Mouse (Mus musculus): ENCODE measurements around the gene Smok3b.

DNA sequence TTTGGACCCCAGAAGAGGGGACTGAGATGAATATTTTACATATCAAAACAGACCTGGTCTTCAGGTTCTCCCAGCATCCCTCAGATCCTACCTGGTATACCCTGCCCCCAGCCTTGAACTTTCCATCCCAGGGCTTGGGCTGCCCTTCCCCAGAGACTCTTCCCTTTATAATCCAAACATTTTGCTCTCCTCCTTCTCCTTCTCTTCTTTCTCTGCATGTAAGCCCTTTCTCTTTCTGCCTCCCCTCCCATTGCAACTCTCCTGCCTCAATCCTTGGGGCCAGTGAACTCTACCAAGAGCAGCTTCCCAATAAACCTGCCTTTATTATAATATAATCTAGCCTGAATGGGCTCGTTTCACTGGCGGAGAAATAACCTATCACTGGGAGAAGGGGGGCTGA lies 62.7 kb downstream of the Smok3b start:
- TF ChIP-seq CTCF (IDR thresholded peaks at IDR 0.05; ENCODE audit: extremely low read depth, insufficient read depth, low read length) (no peak), POLR2A (IDR thresholded peaks at IDR 0.05; ENCODE audit: extremely low read depth, insufficient read depth, low read length) (no peak)
